Mouse (Mus musculus) brain, embryonic 14.5 days (tissue): ENCODE data around the gene Ncam1. TPM values are rescaled to one million over a fixed set of nuclear protein-coding genes. Genes with fewer than 3 reads are reported as not detected.
A peak's percentile ranks its signal among the peaks of the same experiment; 100 is the strongest.

Experiments
- DNase-seq: peaks from one replicate; pipeline ENCODE4 v3.0.0-alpha.2; 2011; ENCODE audit warnings: low read depth
- CTCF ChIP-seq: fragments of 200-500 bp; IDR thresholded peaks from 2 replicates; pipeline ENCODE4 v1.5.1; 2012; ENCODE audit warnings: inconsistent platforms, mild to moderate bottlenecking, moderate library complexity, borderline replicate concordance; ENCODE audit not compliant: insufficient read depth, insufficient read length; ENCODE audit errors: extremely low read depth
- POLR2A ChIP-seq: fragments of 200-500 bp; IDR thresholded peaks from 2 replicates; pipeline ENCODE4 v1.6.1; 2012; ENCODE audit warnings: mild to moderate bottlenecking, inconsistent platforms, borderline replicate concordance; ENCODE audit not compliant: poor library complexity, insufficient read depth, insufficient read length, severe bottlenecking; ENCODE audit errors: extremely low read depth
- polyA plus RNA-seq: library from polyadenylated mRNA; depleted of rRNA; stranded (reverse); fragments of >200 nt; gene quantifications from 2 replicates; pipeline ENCODE4 v1.2.3, GENCODE M21; 2012

The Ncam1 gene
- polyA plus RNA-seq, 1 experiment, result 231 TPM

DNA sequence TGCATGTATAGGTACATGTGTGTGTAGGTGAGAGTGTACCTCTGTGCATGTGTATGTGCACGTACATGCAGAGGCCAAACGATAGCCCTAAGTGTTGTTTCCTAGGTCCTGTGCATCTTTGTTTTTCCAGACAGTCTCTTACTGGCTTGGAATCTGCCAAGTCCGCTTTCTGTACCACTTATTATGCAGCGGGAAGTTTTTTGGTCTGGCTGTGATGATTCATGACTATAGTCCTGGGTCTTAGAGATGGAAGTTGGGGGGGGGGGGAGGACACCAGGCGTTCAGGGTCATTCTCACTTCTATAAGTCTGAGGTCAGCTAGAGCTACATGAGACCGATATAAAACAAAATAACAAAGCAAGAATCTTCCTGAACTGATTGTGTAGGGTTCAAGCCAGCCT, 173.8 kb downstream of the Ncam1 start:
- TF ChIP-seq POLR2A, result no peak
- no peak for TF ChIP-seq CTCF

DNA sequence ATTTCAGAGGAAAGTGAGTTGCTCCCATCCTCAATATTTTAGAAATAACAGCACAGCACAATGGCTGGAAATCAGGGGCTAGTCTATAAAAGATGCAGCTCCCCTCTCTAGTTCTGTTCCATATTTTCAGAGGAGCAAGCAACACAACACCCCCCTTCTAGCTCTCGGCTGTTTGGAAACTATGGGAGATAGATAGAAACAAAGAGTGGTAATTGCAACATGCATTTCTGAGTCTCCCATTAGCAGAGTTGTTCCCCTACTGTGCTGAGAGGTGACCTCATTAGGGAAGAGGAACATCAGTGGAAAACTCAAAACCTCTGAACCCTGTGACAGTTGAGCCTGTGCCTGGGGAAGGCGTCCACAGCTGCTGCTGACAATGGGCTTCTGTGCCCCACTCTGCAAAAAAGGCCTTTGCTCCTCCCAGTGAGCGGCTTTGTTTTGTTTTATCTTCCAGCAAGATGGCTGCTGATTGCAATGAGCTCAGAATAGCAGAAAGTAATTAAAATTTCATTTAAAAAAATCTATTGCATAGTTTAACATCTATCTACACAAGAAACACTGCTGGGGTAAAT, 174.7 kb downstream of the Ncam1 start:
- TF ChIP-seq CTCF, result no peak
- TF ChIP-seq POLR2A, result no peak
- DNase-seq, result peak; percentile 83

More for the DNA sequence above, 173.8 kb downstream of the Ncam1 start:
- DNase-seq, result peak; percentile 44

DNA sequence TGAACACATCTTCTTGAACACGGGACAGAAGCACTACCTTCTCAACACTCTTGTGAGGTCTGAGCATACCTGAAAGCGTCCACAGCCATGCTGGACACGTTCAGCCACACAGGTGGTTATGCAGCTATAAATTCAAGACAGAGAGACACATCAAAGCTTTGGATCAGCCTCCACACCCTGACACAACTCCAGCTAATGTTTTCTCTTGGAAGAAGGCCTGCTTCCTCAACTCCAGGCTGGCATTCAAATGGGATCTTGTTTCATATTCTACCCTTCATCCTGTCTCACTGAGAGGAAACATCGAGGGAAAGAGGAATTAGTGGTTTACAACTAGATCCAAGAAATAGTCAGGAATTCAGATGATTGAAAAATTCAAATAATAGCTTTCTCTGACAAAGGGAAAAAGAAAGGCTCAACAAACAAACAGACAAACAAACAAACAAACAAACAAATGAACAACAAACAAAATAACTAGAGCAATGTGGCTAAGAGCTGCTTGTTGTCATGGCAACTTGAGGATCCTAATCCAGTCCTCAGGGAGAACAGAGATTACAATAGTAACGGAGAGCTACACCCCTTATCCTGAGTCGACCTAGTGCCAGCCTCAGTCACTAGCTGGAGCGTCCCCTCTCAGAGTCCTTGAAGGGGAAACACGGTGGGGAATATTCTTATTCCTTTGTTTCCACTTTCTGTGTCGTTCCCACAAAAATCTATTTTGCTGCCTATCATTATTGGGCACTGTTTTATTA, 175.6 kb downstream of the Ncam1 start:
- peak; percentile 75 for DNase-seq

DNA sequence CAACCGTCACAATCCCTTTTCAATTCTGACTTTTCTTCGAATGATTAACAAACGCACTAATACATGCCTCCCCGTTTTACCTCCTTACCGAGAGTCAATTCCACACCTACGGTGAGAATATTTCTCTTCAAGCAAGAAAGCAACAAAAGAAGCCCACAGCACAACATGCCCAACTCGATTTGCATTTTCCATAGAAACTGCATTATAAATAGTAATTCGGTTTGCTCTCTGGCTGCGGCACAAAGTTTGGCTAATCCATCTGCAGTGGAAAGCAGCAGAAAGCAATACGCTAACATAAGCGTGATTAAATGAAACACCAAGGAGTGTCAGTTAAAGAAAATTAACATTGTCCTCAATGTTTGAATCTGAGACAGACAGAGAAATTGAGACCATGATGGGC, 177.0 kb downstream of the Ncam1 start:
- TF ChIP-seq POLR2A (no peak), CTCF (no peak)
- peak; percentile 63 for DNase-seq

More for the DNA sequence above, 175.6 kb downstream of the Ncam1 start:
- TF ChIP-seq CTCF, result no peak
- TF ChIP-seq POLR2A, result no peak

DNA sequence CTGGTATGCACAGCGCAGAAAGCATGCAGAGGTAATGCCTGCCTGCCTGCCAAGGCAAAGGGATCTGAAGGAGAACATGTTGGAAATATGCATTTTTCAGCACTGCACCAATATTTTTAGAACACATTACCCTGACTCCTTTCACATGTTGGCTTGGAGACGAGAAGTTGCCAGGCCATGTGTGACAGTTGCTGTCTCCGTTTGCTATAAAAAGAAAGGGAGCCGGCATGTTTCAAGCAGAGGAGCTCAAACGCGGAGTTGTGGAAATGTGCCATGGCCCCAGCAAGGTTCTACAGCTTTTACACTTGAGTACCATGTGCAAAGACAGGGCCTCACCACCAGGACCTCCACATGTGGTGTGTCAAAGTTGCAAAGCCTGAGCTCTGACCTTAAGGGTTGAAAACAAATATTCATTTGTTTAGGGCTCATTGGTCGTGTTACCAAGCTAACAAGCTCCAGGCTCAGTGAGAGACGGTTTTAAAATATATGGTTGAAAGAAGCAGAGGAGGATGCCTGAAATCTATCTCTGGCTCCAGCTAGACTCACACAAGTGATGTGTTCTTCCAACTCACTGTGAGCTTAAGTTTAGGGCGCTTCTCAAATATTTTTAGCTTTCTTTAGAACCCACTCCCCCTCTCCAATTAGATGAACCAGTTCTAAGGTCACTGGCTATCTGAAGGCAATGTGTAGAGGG, 179.9 kb downstream of the Ncam1 start:
- TF ChIP-seq POLR2A (no peak), CTCF (no peak)
- peak; percentile 55 for DNase-seq

DNA sequence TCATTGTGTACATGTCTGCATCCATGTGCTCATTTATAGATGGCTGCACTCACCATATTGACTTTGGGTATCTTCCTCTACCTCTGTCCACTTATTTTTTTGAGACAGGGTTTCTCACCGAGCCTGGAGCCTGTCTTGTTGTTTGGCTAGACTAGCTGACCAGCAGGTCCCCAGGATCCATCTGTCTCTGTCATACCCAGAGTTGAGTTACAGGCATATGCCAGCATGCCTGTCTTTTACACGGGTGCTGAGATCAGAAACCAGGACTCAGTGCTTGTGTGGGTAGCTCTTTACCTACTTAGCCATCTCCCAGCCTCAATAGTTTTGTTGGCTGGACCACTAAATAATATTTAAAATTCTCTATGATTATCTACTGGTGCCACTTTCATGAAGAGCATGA, 180.5 kb downstream of the Ncam1 start:
- no peak for DNase-seq
- no peak for TF ChIP-seq CTCF
- TF ChIP-seq POLR2A, result no peak

DNA sequence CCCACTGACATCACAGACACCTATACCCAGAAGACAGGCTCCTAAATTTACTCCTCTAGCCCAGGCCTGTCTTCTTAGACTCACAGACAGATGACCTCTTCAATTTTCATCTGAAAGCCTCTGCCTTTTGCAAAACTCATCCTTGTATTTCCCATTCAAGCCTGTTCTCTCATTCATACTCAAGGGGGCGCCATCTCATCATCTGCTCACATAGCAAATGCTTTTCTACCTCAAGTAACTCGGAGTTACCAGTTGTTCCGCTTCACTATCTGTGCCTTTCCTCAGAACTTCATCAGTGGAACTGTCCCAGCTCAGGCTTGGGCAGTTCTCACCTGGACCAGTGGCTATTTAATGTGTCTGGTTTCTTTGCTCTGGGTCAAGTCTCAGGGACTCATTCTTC, 181.5 kb downstream of the Ncam1 start:
- peak; percentile 82 for DNase-seq
- no peak for TF ChIP-seq POLR2A
- TF ChIP-seq CTCF, result peak; percentile 58; the same call in 1 of the 2 replicates

DNA sequence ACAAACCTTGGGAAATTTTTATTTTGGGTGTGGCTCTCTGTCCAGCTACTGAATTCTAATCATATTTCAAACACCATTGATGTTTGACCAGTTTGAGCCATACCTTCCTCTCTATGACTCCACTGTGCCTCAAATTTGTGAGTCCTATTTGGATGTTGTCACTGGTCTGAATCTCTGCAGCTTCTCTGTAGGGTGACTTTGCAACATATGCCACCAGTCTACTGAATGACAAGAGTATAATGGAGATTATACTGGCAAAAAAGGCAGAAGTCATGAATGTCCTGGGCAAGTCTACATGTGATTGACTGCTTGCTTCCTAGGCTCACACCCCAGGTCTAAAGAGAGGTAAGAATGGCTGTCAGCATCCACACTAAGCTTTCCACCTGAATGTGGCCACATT, 186.3 kb downstream of the Ncam1 start:
- no peak for DNase-seq
- TF ChIP-seq CTCF (no peak), POLR2A (no peak)

DNA sequence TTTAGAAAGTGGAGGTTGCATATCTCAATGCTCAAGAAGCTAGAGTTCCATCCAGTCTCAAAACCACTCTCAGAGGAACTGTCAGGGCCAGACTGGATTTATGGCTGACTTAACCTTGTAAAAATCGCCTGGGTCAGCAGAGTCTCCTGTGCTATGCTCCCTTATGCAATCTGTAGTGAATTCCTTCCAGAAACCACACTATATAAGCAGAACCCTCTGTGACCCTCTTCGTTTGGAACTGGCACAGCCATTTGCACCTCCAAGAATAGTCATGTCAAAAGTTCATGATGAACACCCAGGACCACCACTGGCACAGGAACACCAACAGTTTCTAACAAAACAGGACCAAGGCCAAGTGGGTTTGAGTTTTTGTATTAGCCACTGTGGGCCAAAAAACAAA, 190.5 kb downstream of the Ncam1 start:
- no peak for DNase-seq
- TF ChIP-seq POLR2A (no peak), CTCF (no peak)

DNA sequence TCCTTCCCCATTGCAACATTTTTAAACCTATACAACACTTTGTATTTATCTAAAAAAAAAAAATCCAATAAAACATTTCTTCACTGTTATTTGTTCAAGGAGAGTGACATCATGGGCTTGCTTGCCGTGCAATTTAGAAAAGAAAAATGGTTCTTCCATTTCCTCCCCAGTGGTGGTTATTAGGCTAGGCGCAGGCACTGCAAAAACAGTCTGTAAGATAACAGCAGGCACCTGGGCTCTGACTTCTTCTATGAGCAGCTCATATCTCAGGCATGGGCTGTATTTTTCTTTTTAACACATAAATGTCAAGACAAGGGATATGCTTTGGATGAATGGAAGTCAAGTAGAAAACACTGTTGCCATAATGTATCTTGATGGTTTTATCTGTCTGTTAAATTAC, 192.0 kb downstream of the Ncam1 start:
- DNase-seq, result no peak
- TF ChIP-seq POLR2A (no peak), CTCF (no peak)

DNA sequence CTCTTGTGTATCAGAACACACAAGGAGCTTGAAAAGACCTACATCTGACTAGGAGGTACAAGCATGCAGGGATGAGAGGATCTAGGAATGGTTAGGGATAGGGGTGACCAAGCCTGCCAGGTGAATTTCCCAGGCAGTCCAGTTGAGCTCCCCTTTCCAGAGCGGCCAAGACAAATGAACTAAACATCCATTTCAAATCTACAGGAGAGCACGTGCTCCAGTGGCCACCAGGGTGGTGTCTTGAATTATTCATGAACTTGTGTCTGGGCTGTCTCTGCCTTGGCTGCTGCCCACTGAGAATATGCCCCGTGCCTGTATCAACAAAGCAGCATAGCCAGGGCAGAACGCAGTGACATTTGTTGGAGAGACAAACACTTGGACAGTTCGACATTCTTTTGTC, 192.4 kb downstream of the Ncam1 start:
- TF ChIP-seq CTCF (peak; percentile 29; the same call in 1 of the 2 replicates), POLR2A (no peak)
- peak; percentile 94 for DNase-seq
